Mouse (Mus musculus): ENCODE measurements around the gene Inha. TPM values are rescaled to one million over a fixed set of nuclear protein-coding genes. Genes with fewer than 3 reads are reported as not detected.
A peak's percentile ranks its signal among the peaks of the same experiment; 100 is the strongest.

The Inha gene
- polyA plus RNA-seq, 1 experiment from 2014 or later, result 12.5 TPM

DNA sequence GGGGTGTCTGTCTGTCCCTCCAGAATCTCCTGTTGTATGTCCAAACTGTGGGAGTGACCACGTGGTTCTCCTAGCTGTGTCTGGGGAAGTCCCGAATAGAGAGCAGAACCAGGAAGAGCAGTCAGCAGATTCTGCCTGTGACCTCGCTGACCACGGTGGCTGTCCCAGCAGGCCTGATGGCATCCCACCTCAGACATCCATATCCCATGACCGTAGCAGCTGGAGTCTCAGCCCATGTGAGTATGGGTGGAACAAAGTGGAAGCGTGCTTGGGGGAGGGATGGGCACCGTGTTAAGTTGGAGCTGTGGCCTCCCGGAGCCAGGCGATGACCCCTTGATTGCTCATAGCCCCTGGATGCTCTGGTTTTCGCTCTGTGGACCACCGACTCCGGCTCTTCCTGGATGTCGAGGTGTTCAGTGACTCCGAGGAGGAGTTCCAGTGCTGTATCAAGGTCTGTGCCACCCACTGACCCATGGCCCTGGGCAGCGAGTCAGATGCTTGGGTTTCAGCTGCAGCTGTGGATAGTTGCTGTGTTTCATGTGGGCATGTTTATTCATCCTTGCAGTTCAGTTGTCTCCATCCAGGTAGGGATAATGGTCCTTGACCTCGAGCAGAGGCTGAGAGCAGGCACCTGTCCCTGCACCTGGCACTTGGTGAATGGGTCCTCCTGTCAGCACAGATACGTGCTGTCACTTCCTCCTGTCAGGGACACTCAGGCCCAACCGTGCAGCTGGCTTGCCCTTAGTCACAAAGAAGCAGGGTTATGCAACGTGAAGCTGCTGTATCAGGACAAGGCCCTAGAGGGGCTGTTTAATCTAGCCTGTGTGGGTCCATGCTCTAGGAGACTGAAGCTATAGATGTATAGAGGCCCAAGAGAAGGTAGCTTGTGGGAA is 25.6 kb downstream of the Inha start:
- no peak for ATAC-seq
- Histone ChIP-seq H3K4me1 (replicated peaks) (no peaks in the 10 kb centered on the region), H3K9ac (replicated peaks) (no peak overlapping the region), H3K9me3 (no peaks in the 10 kb centered on the region), H3K4me2 (replicated peaks) (no peak overlapping the region), H3K4me3 (replicated peaks) (no peak overlapping the region), H3K27ac (no peak overlapping the region), H3K36me3 (peaks cover 87% of the 10 kb centered on the region), H3K27me3 (no peaks in the 10 kb centered on the region)
- WGBS, result 93% methylated on average over 19 of the region's 19 CpGs

DNA sequence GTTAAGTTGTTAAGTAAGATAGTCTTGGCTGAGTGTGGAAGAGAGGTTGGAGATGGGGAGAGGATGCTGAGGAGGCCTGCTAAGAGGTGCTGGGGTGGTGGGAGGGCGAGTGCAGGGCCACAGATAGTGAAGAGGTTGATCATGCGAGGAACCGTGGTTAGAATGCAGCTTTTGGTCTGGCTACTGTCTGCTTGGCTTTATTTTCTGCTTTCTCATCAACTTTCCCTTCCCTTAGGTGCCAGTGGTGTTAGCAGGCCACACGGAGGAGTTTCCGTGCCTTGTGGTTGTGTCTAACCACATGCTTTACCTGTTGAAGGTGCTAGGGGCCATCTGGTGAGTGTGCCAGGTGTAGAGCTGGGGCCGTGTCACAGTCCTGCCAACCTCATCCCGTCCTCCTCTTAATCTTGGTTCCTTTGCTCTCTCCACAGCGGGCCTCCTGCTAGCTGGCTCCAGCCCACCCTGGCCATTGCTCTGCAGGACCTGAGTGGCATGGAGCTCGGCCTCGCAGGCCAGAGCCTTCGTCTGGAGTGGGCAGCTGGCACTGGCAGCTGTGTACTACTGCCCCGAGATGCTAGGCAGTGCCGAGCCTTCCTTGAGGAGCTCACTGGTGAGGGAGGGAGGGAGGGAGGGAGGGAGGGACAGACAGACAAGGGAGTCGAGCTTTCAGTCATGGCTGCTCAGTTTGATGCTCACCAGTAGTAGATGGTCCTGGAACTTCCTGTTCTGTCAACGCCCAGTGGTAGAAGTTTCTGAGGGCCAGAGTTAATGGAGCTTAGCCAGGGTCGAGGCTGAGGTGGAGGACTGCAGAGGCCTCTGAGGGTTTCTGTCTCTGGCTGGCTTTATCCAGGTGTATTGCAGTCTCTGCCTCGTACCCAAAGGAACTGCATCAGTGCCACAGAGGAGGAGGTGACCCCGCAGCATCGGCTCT is 26.7 kb downstream of the Inha start:
- 88% methylated on average over 19 of the region's 19 CpGs for WGBS
- no peak overlapping the region for H3K9ac ChIP-seq (replicated peaks)
- no peak overlapping the region for H3K27ac ChIP-seq
- no peak overlapping the region for H3K4me3 ChIP-seq (replicated peaks)
- H3K36me3 ChIP-seq, result peaks cover 79% of the 10 kb centered on the region
- no peak for ATAC-seq
- H3K4me1 ChIP-seq (replicated peaks), result no peaks in the 10 kb centered on the region
- H3K9me3 ChIP-seq, result no peaks in the 10 kb centered on the region
- no peak overlapping the region for H3K4me2 ChIP-seq (replicated peaks)
- H3K27me3 ChIP-seq, result no peaks in the 10 kb centered on the region

DNA sequence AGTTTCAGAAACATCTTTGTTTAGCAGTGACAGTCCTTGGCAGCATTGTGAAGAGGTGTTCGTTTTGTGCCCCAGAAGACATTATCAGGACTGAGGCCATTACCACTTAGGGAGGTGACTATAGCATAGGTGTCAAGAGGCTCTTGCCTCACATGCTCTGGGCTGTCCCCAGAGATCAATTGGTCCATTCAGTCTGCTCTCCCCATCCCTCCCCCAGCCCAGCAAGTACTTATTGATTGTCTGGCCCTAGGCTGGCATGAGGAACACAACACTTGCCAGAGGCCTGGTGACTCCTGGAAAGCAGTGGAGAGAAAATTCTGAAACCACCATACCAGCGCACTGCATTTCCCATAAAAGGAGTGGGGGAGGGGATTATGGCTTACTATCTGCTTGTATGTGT is 30.7 kb downstream of the Inha start:
- no peaks in the 10 kb centered on the region for H3K4me1 ChIP-seq (replicated peaks)
- H3K4me2 ChIP-seq (replicated peaks), result no peak overlapping the region
- peaks cover 42% of the 10 kb centered on the region for H3K36me3 ChIP-seq
- H3K9ac ChIP-seq (replicated peaks), result no peak overlapping the region
- no peak overlapping the region for H3K4me3 ChIP-seq (replicated peaks)
- ATAC-seq, result no peak
- no peaks in the 10 kb centered on the region for H3K9me3 ChIP-seq
- H3K27ac ChIP-seq, result no peak overlapping the region
- WGBS, result 82% methylated on average over 2 of the region's 2 CpGs
- no peaks in the 10 kb centered on the region for H3K27me3 ChIP-seq

DNA sequence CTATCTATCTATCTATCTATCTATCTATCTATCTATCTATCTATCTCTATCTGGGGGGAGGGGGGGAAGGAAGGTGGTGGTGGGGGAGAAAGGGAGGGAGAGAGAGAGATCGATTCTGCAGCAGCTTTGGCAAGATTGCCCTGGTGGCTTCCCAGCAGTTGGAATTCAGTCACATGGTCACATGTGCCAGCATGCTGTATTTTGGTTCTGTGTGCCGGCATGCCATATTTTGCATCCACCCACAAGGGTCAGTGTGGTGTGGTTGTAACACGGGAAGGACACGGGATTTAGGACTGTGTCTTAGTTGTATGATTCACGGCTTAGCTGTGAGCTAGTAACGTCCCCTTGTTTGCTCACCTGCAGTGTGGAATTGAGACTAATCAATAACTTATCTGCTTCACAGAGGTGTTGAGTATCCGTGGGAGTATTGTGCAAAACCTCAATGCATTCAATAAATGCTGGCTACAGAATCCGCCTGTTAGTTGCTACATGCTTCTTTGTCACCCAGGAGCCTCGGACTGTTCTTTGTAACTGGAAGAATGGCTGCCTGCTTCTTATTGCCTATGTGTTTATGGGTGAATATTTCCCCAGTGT is 31.8 kb downstream of the Inha start:
- Histone ChIP-seq H3K36me3 (peaks cover 31% of the 10 kb centered on the region), H3K4me3 (replicated peaks) (no peak overlapping the region), H3K27ac (no peak overlapping the region), H3K9me3 (no peaks in the 10 kb centered on the region), H3K9ac (replicated peaks) (no peak overlapping the region), H3K4me2 (replicated peaks) (no peak overlapping the region), H3K4me1 (replicated peaks) (no peaks in the 10 kb centered on the region), H3K27me3 (no peaks in the 10 kb centered on the region)
- ATAC-seq, result no peak
- 84% methylated on average over 9 of the region's 9 CpGs for WGBS

DNA sequence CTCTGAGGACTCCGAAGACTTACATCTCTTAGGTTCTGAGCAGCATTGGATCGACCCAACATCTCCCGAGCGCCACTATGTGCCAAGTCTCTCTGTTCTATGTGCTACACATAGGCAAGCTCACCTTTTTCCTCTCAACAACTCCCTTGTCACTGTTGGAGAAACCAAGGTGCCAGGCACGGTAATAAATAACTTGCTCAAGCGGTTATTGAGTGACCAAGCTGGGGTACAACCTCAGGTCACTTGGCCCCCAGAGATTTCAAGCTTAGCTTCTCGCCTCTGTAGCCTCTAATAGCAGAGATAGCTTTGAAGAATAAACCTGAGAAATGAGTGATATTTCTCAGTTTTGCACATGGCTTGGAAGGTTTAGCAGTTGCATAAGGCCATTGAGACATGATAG is 34.6 kb downstream of the Inha start:
- Histone ChIP-seq H3K4me2 (replicated peaks) (no peak overlapping the region), H3K4me1 (replicated peaks) (peaks cover 8% of the 10 kb centered on the region), H3K27ac (no peak overlapping the region), H3K4me3 (replicated peaks) (no peak overlapping the region), H3K27me3 (no peaks in the 10 kb centered on the region), H3K36me3 (peaks cover 6% of the 10 kb centered on the region), H3K9me3 (no peaks in the 10 kb centered on the region), H3K9ac (replicated peaks) (no peak overlapping the region)
- no peak for ATAC-seq
- WGBS, result 90% methylated on average over 7 of the region's 7 CpGs

DNA sequence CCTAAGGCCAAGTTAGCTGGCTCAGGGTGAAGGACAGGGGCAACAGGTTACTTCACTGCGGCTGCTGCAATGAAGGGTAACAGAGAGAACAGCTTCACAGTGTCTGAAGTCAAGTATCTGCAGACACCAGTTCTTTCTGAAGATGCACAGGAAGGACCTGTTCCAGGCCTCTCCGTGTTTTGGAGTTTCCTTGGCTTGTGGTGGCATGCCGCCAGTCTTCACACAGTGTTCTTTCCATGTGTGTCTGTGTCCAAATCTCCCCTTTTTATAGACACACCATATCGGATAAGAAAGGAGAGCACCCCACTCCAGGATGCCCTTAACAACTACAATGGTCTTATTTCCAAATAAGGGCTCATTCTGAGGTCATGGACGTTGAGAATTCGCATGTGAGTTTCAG is 37.5 kb downstream of the Inha start:
- no peak overlapping the region for H3K4me3 ChIP-seq (replicated peaks)
- H3K27ac ChIP-seq, result no peak overlapping the region
- H3K9ac ChIP-seq (replicated peaks), result no peak overlapping the region
- H3K27me3 ChIP-seq, result no peaks in the 10 kb centered on the region
- H3K36me3 ChIP-seq, result peaks cover 15% of the 10 kb centered on the region
- H3K4me2 ChIP-seq (replicated peaks), result no peak overlapping the region
- no peak for ATAC-seq
- WGBS, result 91% methylated on average over 6 of the region's 6 CpGs
- H3K4me1 ChIP-seq (replicated peaks), result peaks cover 17% of the 10 kb centered on the region
- H3K9me3 ChIP-seq, result no peaks in the 10 kb centered on the region

DNA sequence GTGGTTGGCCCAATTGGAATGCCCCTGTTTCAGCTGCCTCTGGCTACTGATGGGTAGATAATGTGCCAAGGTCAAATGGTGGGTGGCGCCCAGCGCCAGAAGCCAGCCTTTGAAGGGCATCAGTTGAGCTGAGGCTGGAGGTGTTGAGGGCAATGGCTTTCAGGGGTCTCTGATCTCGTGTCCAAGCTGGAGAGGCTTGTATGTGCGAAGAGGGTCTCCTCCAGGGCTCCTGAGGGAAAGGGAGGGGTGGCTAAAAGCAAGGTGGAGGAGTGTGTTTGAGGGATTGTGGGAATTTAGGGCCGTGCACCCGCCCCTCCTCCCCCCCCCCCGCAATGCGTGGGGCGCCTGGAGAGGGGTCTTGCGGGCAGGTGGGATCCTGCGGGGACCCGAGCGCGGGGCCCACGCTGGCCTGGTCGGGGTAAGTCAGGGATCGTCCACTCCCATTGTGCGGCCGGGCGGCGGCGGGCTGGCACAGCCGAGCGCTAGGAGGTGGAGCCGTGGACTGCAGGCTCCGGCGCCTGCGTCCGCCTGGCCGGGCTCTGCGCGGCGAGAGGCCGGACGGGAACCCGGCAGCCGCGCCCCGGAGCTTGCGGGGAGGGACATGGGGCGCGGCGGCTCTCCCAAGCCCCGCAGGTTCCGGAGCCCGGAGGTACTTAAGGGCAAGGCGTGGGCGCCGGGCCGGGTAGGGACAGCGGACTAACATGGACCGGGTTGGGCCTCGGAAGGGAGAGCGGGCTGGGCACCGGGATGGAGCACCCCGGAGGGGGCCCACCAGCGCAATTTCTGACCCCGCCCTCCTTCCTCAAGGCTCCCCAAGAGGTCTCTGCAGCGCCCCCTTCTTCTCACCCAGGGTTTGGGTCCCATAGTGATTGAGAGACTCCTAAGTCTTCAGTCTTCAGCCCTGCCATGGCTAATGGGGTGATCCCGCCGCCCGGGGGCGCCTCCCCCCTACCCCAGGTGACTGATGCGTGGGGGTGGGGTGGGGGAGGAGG is 39.4 kb downstream of the Inha start, which contains the start of gene Slc4a3:
Gene Slc4a3, plus strand, starts transcription at position 302 of the 992 bp plus-strand sequence.
- ATAC-seq, result peak; percentile 93
- WGBS, result 1% methylated on average over 52 of the region's 64 CpGs
- no peaks in the 10 kb centered on the region for H3K27me3 ChIP-seq

DNA sequence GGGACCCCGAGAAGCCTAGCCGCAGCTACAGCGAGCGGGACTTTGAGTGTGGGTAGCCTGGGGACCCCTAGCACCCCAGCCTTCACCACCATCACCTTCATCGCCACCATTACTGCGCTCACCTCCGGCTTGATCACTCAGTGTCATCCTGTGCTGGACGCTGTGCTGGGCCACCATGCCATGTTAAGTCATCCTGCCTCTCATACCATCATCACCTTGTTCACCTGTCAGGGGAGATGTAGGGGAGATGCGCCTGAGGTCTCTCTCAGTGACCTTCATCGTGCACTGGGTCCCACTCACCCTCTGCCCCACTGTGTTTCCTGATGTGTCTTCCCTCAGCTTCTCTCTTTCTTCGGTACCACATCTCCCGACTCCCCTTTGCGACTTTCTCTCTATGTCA is 40.5 kb downstream of the Inha start:
- Histone ChIP-seq H3K27ac (peak overlapping the region; percentile 78; the same call in 1 of the 2 replicates), H3K4me1 (replicated peaks) (peaks cover 17% of the 10 kb centered on the region), H3K4me3 (replicated peaks) (peak overlapping the region; percentile 60), H3K27me3 (no peaks in the 10 kb centered on the region), H3K9ac (replicated peaks) (no peak overlapping the region), H3K4me2 (replicated peaks) (peak overlapping the region; percentile 69), H3K36me3 (peaks cover 45% of the 10 kb centered on the region), H3K9me3 (no peaks in the 10 kb centered on the region)
- WGBS, result 93% methylated on average over 13 of the region's 13 CpGs
- ATAC-seq, result no peak

More for the DNA sequence above, 39.4 kb downstream of the Inha start, which contains the start of gene Slc4a3:
- peak within 1 kb of the TSS; percentile 69 for H3K4me2 ChIP-seq (replicated peaks)
- H3K9me3 ChIP-seq, result no peaks in the 10 kb centered on the region
- peak within 1 kb of the TSS; percentile 60 for H3K4me3 ChIP-seq (replicated peaks)
- peaks cover 34% of the 10 kb centered on the region for H3K36me3 ChIP-seq
- H3K4me1 ChIP-seq (replicated peaks), result peaks cover 17% of the 10 kb centered on the region
- peak within 1 kb of the TSS; percentile 85 for H3K9ac ChIP-seq (replicated peaks)
- H3K27ac ChIP-seq, result peak within 1 kb of the TSS; percentile 78

DNA sequence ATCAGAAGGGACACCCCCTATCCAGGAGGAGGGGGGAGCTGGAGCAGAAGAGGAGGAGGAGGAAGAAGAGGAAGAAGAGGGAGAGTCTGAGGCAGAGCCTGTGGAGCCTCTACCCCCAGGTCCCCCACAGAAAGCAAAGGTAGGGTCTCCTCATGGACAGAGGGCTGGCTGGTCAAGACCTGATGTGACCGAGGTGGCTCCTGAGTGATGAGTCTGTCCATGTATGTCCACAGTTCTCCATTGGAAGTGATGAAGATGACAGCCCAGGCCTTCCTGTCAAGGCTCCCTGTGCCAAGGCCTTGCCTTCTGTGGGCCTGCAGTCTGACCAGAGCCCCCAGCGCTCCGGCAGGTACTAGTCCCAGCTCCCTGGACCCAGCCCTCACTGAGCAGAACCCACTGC is 41.2 kb downstream of the Inha start:
- H3K27ac ChIP-seq, result no peak overlapping the region
- no peak overlapping the region for H3K4me3 ChIP-seq (replicated peaks)
- H3K9me3 ChIP-seq, result no peaks in the 10 kb centered on the region
- peaks cover 52% of the 10 kb centered on the region for H3K36me3 ChIP-seq
- H3K4me2 ChIP-seq (replicated peaks), result no peak overlapping the region
- WGBS, result 93% methylated on average over 3 of the region's 3 CpGs
- no peak for ATAC-seq
- H3K9ac ChIP-seq (replicated peaks), result no peak overlapping the region
- no peaks in the 10 kb centered on the region for H3K27me3 ChIP-seq
- peaks cover 17% of the 10 kb centered on the region for H3K4me1 ChIP-seq (replicated peaks)

DNA sequence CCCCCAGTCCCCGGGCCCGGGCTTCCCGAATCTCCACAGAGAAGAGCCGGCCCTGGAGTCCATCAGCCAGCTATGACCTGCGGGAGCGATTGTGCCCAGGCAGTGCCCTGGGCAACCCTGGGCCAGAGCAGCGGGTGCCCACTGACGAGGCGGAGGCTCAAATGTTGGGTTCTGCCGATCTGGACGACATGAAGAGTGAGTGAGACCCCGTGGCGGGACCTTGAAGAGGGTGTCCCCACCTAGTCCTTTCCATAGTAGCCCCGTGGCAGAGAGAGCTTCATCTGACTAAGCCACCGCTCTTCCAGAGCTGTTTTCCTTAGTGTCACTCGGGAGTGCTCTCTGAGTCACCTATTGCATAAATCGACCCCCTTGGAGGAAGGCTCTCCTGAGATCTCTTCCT is 42.0 kb downstream of the Inha start:
- Histone ChIP-seq H3K4me2 (replicated peaks) (no peak overlapping the region), H3K4me3 (replicated peaks) (no peak overlapping the region), H3K27ac (no peak overlapping the region), H3K9me3 (no peaks in the 10 kb centered on the region), H3K36me3 (peaks cover 60% of the 10 kb centered on the region), H3K27me3 (no peaks in the 10 kb centered on the region), H3K4me1 (replicated peaks) (peaks cover 17% of the 10 kb centered on the region), H3K9ac (replicated peaks) (no peak overlapping the region)
- 90% methylated on average over 17 of the region's 17 CpGs for WGBS
- ATAC-seq, result no peak
